Mouse (Mus musculus): ENCODE measurements at regions not wholly inside any gene's neighbourhood (a gene's known extent, or its start where the extent isn't known, plus 50 kb on each side); places are given as distances from the start of the nearest gene placed in this dataset.

- TF ChIP-seq CTCF (IDR thresholded peaks at IDR 0.05; ENCODE audit: borderline replicate concordance, insufficient read depth, low read depth, low read length) (no peak), POLR2A (IDR thresholded peaks at IDR 0.05; ENCODE audit: borderline replicate concordance, insufficient read depth, low read length) (no peak)
Observed at GRCm38 (mm10) chr9:116410461-116410860, 235.3 kb upstream of the Tgfbr2 start.
